Comparison of ENCODE assay signal across 32 mouse cellular contexts in the genomic region with DNA sequence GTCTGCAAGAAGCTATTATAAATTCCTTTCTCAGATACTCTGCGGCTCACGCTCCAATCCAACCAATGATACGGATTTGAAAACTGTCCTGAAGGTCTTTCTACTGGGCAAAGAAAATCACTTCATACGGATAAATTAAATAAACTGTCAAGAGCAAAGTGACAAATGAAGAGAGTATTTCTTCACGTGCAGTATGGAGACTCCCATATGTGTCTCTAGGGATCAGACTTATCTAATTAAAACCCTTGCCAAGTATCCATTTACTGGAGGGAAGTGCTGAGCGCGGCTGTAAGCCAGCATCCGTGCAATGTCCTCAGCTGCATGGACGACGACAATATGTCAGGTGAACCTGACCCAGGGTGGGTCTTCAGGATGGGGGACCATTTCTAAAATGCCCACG.
"Had no signal": no experiment of that assay in that cellular context is flagged by ENCODE, and none has a peak within 500 bp of the region (broad histone marks: within the 10 kb centered on the region; RNA-seq: fewer than 3 reads in every experiment).

No protein-coding gene starts in this region.

- H3K9ac ChIP-seq: heart, embryonic 12.5 days; heart, embryonic 13.5 days; heart, embryonic 15.5 days; hindbrain, embryonic 12.5 days; hindbrain, embryonic 13.5 days; hindbrain, embryonic 14.5 days; hindbrain, embryonic 15.5 days; intestine, embryonic 15.5 days; kidney, embryonic 15.5 days had no signal

- H3K27ac ChIP-seq: heart, embryonic 13.5 days; heart, embryonic 15.5 days; hindbrain, embryonic 12.5 days; hindbrain, embryonic 13.5 days; hindbrain, embryonic 14.5 days; hindbrain, embryonic 15.5 days; hindbrain, postnatal 0 days; intestine, embryonic 15.5 days; kidney, embryonic 15.5 days; kidney, postnatal 0 days; layer of hippocampus, adult 2 months; left cerebral cortex, adult 2 months had no signal

- H3K36me3 ChIP-seq: intestine, embryonic 15.5 days had no signal

- H3K9me3 ChIP-seq: heart, embryonic 12.5 days; heart, embryonic 13.5 days; heart, embryonic 15.5 days; hindbrain, embryonic 10.5 days; hindbrain, embryonic 12.5 days; hindbrain, embryonic 13.5 days; hindbrain, embryonic 15.5 days; intestine, embryonic 15.5 days; kidney, embryonic 15.5 days had no signal

- H3K4me1 ChIP-seq: heart, embryonic 12.5 days; heart, embryonic 13.5 days; heart, embryonic 15.5 days; hindbrain, embryonic 12.5 days; hindbrain, embryonic 13.5 days; hindbrain, embryonic 15.5 days; intestine, embryonic 15.5 days; kidney, embryonic 15.5 days had no signal

- ATAC-seq: hindbrain, embryonic 16.5 days; hindbrain, postnatal 0 days; inflammation-experienced regulatory T-cells, adult 6 months had no signal

- H3K4me2 ChIP-seq: heart, embryonic 12.5 days; heart, embryonic 13.5 days; heart, embryonic 15.5 days; hindbrain, embryonic 12.5 days; hindbrain, embryonic 13.5 days; hindbrain, embryonic 14.5 days; hindbrain, embryonic 15.5 days; intestine, embryonic 15.5 days; kidney, embryonic 15.5 days had no signal

- H3K27me3 ChIP-seq: heart, embryonic 12.5 days; heart, embryonic 13.5 days; heart, embryonic 15.5 days; hindbrain, embryonic 12.5 days; hindbrain, embryonic 13.5 days; hindbrain, embryonic 15.5 days; intestine, embryonic 15.5 days; kidney, embryonic 15.5 days had no signal

- DNase-seq: heart, postnatal 10 days; heart, postnatal 14 days; heart, postnatal 36 days; heart, postnatal 4 days; kidney, adult 11 months; kidney, adult 18-20 months; kidney, adult 2 months; kidney, adult 8-10 months; kidney, adult 9 months; kidney, postnatal 10 days; kidney, postnatal 14 days; kidney, postnatal 25 days; kidney, postnatal 36 days; kidney, postnatal 4 days; layer of hippocampus, adult 9-11 months; layer of hippocampus, postnatal 36 days had no signal

- H3K4me3 ChIP-seq: heart, embryonic 12.5 days; heart, embryonic 13.5 days; heart, embryonic 15.5 days; hindbrain, embryonic 10.5 days; hindbrain, embryonic 12.5 days; hindbrain, embryonic 13.5 days; hindbrain, embryonic 15.5 days; intestine, embryonic 15.5 days; kidney, embryonic 15.5 days; layer of hippocampus, adult 2 months; left cerebral cortex, adult 2 months had no signal
